Mouse (Mus musculus) monocyte, adult 2 months (primary cell): ENCODE data around the gene Zfp148.
"Not testable (repeated sequence)": the region's sequence is repeated elsewhere in the genome, so short reads cannot be mapped to it uniquely, and the experiment has no call there.

Experiments
- DNase-seq, 2 experiments: peaks; one replicate each; pipeline ENCODE4 v3.0.0; 2022; ENCODE audit warnings: low spot score in 2 of 2, low read depth in 1 of 2

Gene Zfp148

DNA sequence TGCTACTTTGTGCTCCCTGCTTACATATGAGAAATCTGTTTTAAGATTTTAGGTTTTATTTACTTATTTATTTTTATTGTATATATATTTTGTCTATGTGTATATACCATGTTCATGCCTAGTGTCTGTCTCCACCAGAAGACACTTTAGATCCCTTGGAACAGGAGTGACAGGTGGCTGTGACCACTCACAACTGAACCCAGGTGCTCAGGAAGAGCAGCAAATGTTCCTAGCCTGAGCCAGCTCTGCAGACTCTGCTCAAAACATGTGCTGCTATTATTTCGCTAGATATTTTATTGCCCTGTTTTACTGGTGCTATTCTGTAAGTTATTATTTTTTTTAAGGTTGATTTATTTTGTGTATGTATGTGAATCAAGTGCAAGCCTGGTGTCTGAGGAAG is 78.5 kb downstream of the Zfp148 start:
- DNase-seq: no peak

DNA sequence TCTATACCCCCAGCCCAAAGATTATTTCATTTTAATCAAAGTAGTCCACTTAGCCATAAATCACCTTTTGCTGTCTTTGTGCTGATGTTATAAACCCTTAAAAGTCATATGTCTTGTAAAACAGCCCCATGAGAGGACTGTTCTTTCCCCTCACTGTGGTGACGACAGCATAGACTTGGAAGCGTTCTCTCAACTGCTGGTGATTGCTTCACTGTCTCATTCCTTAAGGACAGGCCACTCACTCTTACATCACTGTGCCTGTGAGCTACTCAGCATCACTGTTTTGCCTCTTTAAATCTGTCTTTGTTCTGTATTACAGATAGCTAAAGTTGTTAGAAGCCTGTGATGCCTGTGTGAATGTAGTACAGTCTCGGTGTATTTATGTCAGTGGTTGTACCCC is 80.8 kb downstream of the Zfp148 start:
- no peak for DNase-seq

DNA sequence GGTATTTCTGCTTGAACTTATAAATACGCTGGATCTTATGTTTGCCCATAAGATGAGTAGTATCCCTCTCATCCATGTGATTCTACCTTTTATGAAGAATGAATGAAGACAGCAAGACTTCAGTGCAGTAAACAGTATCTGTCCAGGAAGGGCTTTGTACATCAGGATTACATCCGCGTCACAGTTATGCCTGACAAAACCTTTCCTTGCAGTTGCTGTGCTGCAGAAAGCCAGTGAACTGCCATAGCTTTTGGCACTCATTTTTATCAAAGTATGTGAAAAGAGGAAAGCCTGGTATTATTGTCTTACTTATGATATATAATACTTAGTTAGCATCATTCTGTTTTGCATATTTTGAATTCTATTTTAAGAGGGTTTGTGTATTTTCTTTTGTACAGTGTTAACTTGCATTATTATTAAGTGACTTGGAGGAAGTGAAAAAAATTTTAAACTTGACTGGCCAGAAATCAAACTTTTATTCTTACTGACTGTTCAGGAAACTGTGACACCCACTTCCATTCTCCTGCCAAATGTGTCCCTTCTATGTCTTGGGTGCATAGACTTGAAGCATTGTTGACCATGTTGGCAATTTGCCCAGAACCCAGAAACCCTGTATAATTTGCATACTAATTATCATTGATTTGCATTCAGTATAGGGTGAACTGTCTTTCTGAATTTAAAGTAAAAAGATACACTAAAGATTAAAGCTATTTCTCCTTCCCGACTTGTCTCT is 84.0 kb downstream of the Zfp148 start:
- no peak for DNase-seq

DNA sequence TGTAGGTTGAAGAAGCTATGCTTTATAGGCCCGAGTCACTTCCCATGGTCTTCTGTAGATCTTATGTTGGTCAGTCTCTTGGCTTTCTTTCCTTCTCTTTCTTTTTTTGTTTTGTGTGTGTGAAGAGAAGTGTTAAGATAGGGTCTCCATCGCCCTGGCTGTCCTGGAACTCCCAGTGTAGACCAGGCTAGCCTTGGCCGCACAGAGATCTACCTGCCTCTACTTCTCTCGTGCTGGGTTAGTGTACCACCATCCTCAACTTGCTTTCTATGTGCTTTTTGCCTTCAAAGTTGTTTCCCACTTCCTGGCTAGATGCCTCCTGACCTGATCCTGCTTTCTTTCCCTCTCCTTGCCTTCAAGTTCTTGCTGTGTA is 84.6 kb downstream of the Zfp148 start:
- no peak for DNase-seq

DNA sequence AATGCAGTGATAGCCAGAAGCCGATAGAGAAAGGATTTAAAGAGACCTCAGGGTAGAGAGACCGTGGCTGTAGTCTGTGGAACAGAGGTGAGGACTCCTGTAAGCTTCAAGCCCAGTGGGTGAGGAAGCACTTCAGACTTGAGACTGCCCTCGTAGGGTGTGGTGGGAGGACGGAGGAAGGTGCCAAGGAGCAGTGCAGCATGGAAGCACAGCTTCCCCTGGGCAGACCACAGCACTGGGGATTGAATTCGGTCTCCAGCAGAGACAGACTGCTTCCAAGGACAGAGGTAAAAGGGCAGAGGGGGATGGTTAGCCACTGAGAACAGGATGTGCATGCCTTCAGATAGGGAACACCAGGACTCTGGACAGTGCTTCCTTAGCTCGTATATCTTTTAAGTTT is 86.8 kb downstream of the Zfp148 start:
- DNase-seq: no peak

DNA sequence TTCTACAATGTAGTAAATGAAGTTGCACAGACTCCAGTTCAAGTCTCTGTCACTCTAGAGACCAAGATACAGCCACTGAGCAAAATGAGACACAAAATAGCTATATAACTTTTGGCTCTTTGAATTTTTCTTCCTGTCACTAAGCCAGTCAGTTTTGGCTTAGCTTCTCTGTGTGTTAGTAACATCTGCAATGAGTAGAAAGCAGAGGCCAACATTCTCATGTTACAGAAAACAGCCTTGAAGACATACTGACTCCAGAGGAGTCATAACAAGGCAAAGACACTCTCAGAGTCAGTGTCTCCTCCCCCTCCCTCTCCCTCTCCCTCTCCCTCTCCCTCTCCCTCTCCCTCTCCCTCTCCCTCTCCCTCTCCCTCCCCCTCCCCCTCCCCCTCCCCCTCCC is 89.3 kb downstream of the Zfp148 start:
- DNase-seq: no peak

DNA sequence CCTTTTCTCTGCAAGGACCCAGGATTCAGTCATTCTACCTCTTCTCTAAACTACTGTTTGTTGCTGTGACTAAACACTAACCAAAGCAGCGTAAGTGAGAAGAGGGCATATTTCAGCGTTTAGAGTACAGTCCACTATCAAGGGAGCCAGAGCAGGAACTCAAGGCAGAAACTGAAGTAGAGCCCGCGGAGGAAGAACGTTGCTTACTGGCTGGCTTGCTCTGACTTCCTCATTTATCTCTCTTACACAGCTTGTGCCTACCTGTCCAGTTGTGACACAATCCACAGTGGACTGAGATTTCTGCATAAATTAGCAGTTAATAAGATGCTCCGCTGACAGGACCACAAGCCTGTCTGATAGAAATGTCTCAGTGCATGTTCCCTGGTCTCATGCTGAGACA is 93.7 kb downstream of the Zfp148 start:
- no peak for DNase-seq

DNA sequence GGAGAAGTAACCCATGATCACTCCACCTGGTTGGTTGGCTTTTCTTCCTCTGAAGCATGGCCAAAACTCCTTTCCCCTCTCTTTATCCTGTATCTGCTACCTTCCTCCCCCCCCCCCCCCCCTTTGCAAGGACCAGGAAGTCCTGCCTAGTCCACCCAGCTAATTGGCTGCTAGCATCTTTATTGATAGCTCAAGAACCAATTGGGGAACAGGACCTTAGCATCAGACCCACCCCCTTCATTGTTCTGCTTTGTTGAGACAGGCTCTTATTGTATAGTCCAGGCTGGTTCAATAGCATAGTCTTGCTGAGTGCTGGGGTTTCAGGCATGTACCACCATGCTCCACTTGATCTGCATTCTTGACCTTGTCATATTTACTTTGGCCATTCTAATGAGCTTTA is 99.3 kb downstream of the Zfp148 start:
- DNase-seq: no peak

DNA sequence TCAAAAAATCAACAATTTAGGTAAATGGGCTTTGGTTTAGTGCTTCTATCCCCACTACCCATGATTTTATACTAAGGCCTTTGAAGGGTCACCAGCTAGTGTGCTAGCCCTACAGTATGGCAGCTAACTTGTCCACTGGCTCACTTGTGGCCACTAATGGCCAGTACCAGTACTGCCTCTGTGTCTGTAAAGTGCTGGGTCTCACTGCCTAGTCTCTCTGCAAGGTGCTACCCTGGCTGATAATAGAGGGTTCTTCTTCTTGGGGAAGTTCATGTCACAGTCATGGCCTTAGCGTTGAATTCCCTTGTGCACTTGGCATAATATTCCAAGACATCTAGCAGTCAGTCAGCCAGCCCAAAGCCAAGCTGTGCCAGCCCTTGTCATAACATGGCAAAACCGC is 100.5 kb downstream of the Zfp148 start:
- no peak for DNase-seq

DNA sequence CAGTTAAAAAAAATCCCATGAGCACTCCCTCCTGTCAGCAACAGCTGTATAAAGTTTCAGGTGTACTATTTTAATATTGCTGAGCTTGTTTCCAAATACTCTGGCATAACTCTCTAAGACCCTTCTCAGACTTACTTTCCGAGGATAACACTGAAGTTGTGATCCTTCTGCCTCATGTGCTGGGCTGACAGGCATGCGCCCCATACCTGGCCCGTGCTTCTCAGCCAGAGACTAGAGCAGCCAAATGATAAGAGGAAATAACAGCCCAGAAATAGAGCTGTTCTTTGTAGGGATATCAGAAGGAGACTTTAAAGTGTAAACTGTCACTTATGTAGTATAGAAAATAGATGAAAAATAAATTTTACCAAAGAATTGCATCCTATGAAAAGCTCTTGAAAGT is 101.7 kb downstream of the Zfp148 start:
- no peak for DNase-seq

DNA sequence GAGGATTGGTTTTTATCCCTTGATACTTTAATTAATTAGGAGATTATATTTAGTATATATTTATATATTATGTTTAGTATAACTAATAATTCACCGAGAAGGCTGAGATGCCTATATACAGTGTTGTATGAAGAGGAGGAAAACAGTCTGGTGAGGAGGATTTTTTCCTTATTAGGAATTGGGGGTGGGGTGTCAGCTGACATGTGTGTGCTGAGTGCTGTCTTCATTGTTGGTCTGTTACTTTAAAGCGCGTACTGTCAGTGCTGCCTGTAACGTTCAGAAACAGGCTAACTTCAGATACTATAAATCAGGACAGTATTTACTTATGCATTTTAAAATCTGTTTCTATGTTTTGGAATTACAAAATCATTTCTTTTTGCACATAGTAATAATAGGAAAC is 107.1 kb downstream of the Zfp148 start:
- DNase-seq: no peak

DNA sequence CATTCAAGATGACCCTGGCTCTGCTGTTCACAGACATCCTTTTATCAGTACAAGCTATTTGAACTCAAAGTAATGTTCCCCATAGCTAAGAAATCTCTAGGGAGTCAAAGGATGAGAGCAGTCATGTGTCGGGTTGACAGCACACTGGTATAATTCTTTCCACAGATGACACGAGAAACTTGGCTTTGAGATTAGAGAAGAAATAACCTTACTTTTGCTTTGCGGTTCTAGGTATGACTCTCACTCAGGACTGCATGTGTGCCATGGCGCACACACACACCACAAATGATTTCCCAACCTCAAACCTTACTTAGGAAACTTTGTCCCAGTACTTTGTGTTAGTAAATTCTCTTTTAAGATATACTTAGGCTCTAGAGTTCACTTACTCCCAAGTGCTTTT is 113.7 kb downstream of the Zfp148 start:
- DNase-seq: no peak

DNA sequence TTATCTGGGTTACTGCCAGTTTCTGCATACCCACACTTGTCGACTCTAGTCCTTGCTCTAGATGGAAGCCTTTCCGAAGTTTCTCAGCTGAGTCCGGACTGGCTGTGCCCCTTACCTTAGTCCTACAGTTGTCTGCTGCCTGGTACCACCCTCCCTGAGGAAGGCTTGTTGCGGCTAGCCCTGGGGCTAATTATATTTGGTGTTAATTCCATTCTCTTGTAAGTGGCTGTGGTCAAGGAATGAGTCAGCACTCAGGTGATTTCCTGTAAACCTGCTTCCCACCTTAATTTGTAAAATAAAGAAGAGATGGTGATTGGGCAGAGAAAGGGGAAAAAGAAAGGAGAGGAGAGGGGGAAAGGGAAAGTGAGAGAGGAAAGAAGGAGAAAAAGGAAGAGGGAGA is 127.4 kb downstream of the Zfp148 start:
- DNase-seq: no peak

DNA sequence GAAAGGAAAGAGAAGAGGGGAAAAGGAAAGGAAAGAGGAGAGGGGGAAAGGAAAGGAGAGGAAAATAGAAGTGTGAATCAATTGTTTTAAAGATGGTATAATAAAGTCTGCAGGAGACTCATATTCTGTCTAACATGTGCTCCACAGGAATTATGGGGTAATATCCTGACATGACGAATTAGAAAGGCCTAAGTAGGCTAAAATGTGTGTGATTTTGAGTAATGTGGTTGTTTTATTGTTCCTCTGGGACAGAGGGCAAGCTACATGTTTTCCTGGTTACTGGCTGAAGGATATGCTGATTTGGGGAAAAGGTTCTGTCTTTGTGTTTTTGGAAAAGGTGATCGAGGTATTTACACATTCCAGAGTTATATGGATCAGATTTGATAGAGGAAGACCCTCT is 128.6 kb downstream of the Zfp148 start:
- not testable (repeated sequence) for DNase-seq

DNA sequence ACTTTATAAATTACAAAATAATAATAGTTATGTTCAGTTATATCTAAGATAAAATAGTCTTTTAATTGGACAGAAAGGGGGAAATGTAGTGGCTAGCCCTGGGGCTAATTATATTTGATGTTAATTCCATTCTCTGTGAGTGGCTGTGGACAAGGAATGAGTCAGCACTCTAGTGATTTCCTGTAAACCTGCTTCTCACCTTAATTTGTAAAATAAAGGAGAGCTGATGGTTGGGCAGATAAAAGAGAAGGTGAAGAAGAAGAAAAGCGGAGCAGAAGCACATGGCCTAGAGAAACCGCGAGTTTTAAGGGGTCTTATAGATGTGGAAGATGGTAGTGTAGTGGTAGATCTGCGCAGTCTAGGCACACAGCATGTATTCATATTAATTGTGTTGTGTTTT is 130.2 kb downstream of the Zfp148 start:
- not testable (repeated sequence) for DNase-seq

DNA sequence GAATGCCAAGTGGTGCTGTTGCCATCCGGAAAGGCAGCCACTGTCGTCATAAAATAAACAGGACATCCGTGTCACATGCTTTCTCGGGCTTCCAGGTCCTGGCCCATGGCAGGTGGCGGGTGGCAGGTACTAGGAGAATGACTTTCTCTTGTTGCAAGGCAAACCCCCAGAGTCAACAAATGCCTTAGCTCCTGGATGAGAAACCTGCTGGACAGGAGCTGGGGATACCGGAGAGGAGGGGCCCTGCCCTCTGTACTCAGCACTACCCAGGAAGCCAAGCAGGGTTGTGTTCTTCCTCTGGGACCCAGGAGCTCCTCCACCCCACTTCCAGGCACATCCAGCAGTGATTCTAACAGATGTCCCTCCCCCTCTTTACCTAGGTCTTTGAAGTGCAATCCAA is 131.9 kb downstream of the Zfp148 start:
- no peak for DNase-seq

DNA sequence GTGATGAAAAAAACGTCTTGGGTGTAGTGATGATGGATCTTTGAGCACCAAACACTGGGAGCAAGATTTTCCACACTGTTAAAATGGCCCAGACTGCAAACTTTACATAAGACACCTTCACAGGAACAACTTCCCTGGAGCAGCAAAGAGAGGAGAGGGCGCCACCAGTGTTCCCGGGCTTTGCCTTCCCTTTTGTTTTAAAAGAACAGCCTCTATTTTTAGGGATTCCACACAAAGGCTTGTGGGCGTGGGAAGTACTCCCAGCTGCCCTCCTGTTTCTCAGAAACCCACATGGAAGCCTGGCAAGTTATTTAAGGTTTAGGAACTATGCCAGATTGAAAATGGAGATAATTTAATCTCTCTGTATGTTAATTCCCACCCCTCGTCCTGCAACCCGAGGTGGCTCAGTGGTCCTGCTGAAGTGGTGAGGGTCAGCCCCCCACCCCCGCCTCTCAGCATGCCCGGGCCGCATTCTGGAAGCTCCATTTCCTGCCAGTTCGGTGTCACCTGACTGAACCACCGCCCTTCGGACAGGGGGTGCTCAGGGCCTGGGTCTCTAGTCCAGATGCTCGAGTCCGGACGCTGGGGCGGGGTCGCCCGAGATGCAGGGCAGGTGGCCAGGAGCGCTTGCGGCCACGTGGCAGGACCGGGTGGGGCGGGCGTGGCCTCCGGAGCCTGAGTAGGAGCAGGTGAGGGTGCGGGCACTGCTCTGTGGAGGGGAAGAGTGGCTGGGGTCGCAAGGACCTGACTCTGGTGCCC is 136.3 kb downstream of the Zfp148 start, which contains the start of gene Slc12a8:
Gene Slc12a8, plus strand, starts transcription at position 522 of the 759 bp plus-strand sequence.
- no peak for DNase-seq

DNA sequence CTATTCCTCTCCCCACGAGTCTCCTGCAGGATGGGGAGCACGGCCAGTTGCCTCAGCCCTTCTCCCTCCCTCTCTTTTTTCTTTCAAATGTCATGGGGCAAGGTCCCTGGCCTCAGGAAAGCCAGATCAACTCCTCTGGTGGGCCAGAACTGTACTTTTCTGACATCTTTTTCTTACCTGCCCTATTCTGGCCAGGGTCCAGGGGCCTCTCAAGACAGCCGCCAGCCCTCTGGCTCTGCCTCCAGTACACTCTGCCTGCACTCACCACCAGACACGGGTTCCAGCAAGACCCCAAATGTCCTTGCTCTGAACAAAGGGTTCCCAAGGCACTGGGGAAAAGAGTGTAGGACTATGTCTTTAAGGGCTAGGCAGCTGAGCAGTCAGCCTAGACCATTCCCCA is 137.0 kb downstream of the Zfp148 start:
- no peak for DNase-seq

DNA sequence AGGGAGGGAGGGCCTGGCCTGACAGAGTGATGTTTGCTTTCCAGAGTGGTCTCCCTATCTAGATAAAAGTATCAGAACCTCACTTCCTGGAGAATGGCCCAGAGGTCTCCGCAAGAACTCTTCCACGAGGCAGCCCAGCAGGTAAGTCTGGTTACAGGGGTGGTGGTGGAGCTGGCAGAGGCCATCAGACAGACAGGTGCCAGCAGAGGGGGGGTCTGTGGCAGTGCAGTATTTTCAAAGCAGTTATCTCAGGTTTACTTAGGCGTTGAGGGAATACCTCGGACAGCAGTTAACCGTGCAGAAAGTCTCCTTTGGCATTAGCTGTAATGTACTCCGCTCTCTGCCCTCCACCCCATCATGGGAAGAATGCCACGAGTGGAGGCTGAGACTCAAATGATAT is 137.6 kb downstream of the Zfp148 start:
- no peak for DNase-seq

DNA sequence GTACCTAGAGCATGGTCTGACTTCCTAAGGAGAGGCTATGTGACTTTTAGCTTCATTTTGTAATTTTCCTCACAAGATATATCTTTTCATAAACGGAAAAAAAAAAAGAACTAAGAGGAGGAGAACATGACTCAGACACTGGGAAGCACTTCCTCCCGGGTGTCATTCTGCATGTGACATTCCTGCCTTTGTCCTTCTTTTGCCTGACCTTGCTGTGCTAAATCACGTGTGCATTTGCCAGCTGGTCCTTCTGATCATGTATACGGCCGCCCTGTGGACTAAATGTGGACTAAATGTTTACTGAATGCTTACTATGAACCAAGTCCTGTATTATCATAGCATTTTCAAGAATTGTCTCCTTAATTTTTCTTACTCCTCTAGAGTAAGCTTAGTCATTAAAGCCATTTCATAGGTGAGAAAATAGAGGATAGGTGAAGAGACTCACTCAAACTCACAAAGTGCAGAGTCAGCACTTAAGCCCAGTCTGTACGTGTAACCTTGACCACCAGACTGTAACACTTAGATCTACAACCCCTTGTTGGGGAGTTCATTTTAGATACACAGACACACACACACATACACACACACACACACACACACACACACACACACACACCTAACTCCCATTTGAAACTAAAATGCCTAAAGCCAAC is 139.4 kb downstream of the Zfp148 start:
- no peak for DNase-seq

DNA sequence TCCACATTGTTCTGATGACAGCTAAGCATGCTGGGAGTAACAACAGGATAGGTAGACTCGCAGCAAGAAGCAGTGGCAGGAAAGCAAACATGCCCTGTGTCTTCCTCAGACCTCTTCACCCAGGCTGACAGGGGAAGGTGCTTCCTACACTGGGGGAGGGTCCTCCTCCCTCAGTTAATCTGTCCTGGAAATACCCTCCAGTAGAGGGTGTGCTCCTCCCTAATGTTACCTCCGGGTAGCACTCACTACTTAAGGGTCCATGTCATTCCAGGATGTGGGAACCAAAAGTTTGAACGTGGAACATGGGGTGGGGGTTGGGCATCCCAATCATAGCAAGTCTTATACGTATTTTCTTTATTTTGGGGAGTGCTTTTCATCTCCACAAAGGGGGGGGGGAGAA is 141.9 kb downstream of the Zfp148 start:
- no peak for DNase-seq

DNA sequence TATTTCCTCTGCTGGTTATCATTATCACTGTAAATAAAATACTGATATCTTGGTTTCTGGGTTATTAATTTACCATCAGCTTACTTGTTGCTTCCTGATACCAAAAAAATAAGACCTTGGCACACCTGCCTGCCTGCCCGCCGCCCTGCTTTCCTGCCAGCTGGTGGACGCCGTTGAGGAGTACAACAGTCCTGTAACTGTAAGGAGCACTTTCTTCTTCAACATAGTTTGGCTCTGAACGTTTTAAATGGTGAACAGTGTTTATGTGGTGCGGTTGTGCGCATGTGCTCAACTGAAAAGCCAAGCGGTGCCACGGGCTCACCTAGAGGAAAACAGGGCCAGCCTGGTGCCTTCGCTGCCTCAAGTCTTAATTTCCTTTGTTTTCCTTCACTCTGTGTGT is 142.9 kb downstream of the Zfp148 start:
- DNase-seq: no peak
